Mouse (Mus musculus) forebrain, embryonic 16.5 days (tissue): ENCODE measurements around the gene Cacna1c. TPM values are rescaled to one million over a fixed set of nuclear protein-coding genes. Genes with fewer than 3 reads are reported as not detected.

Experiments used
- ATAC-seq: fragments of 200-750 bp; cut with Nextera tagmentation; 2 replicates; pipeline ENCODE4 v1.8.0; 2017; ENCODE audit warnings: mild to moderate bottlenecking, moderate library complexity
- H3K27ac ChIP-seq: fragments of 300-500 bp; sonication (generic); 2 replicates; pipeline ENCODE4 v1.5.1; 2014; ENCODE audit warnings: low read length, control low read depth
- H3K27me3 ChIP-seq: fragments of 300-500 bp; sonication (generic); replicated peaks from 2 replicates; pipeline ENCODE4 v1.6.1; 2014; ENCODE audit warnings: low read length; ENCODE audit not compliant: control insufficient read depth, insufficient read depth
- H3K36me3 ChIP-seq: fragments of 300-500 bp; sonication (generic); 2 replicates; pipeline ENCODE4 v1.6.1; 2014; ENCODE audit not compliant: control insufficient read depth, insufficient read depth
- H3K4me1 ChIP-seq: fragments of 300-500 bp; sonication (generic); replicated peaks from 2 replicates; pipeline ENCODE4 v1.6.1; 2014; ENCODE audit warnings: low read length; ENCODE audit not compliant: control insufficient read depth, insufficient read depth
- H3K4me2 ChIP-seq: fragments of 300-500 bp; sonication (generic); 2 replicates; pipeline ENCODE4 v1.6.1; 2014; ENCODE audit warnings: mild to moderate bottlenecking, low read length, control low read depth
- H3K4me3 ChIP-seq: fragments of 300-500 bp; sonication (generic); replicated peaks from 2 replicates; pipeline ENCODE4 v1.5.1; 2014; ENCODE audit warnings: mild to moderate bottlenecking, low read length, control low read depth
- H3K9ac ChIP-seq: fragments of 300-500 bp; sonication (generic); replicated peaks from 2 replicates; pipeline ENCODE4 v1.6.1; 2014; ENCODE audit warnings: low read depth, low read length, control low read depth
- H3K9me3 ChIP-seq: fragments of 300-500 bp; sonication (generic); 2 replicates; pipeline ENCODE4 v1.6.1; 2016; ENCODE audit warnings: low read length; ENCODE audit not compliant: control insufficient read depth
- WGBS: fragments of 180-500 bp; shearing (Covaris S2); extraction: QIAGEN DNeasy Blood & Tissue Kit; methylation state at CpG from one replicate; pipeline ENCODE4 v1.1.7; 2014; 5-methylcytosine and 5-hydroxymethylcytosine counted together
- polyA plus RNA-seq: library from polyadenylated mRNA; unstranded; fragments of >200 nt; fragmentation: Nextera tagmentation; extraction: Ambion mirVana; gene quantifications from 2 replicates; pipeline ENCODE4 v1.2.1, GENCODE M21; 2015

Gene Cacna1c
- polyA plus RNA-seq, 1 experiment from 2014 or later: 9.8 TPM

DNA sequence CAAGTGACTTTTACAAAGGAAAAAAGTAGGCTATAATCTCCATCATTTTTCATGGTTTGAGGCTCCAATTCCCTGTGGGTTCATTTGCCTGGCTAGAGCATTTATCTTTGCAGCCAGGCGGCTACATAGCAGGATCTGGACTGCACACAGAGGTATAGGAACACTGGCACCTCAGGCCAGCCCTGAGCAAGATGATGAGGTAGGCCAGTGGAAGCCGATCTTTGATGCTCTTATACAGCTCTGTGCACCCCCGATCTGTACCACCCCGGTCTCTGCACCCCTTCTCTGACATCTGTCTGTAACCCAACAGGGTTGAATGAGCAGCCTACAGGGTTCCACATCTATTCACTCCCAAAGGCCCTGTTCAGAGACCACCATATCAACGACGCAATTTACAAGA is 168.3 kb downstream of the Cacna1c start:
- Histone ChIP-seq H3K9me3 (no peaks in the 10 kb centered on the region), H3K36me3 (no peaks in the 10 kb centered on the region), H3K27me3 (no peaks in the 10 kb centered on the region), H3K4me2 (no peak overlapping the region), H3K9ac (no peak overlapping the region), H3K4me3 (no peak overlapping the region), H3K27ac (no peak overlapping the region), H3K4me1 (no peaks in the 10 kb centered on the region)
- WGBS: 74% methylated on average over 6 of the region's 6 CpGs
- no peak for ATAC-seq

DNA sequence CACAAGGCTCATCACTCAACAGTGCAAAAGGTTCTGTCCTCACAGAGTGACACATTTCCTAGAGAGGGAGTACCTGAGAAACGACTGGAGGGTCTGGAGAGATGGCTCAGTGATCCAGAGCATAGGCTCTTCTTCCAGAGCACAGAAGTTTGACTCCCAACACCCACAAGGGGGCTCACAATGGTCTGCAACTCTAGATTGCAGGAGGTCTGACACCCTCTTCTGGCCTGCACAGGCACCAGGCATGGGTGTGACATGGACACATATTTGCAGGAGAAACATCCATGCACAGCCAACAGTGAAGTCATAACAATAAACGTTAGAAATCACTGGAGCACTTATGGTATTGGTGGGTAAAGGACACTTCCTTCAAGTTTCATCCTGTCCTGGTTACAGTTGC is 173.4 kb downstream of the Cacna1c start:
- ATAC-seq: no peak
- 70% methylated on average over 2 of the region's 2 CpGs for WGBS
- H3K4me2 ChIP-seq: no peak overlapping the region

DNA sequence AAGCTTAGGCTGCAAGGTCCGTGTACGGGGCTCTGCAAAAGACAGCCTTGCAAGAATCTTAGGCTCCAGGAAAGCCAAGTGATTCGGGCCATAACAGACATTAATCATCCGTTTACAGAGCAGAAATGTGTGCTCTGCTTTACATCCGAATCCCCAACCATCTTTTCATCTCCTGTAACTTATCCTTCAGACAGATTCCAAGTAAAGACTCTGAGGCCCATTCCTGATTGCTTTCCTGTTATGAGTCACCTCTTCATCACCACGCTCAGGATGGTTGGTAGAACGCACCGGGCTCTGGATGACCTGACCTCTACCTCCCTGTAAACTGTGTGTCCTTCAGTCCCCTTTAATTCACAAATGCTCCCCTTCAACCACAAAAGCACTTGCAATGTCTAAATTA is 175.0 kb downstream of the Cacna1c start:
- no peaks in the 10 kb centered on the region for H3K27me3 ChIP-seq
- no peak overlapping the region for H3K9ac ChIP-seq
- WGBS: 87% methylated on average over 8 of the region's 8 CpGs
- H3K9me3 ChIP-seq: no peaks in the 10 kb centered on the region
- H3K4me3 ChIP-seq: no peak overlapping the region
- H3K36me3 ChIP-seq: no peaks in the 10 kb centered on the region
- H3K4me1 ChIP-seq: no peaks in the 10 kb centered on the region
- no peak overlapping the region for H3K4me2 ChIP-seq
- H3K27ac ChIP-seq: no peak overlapping the region
- no peak for ATAC-seq

More for the DNA sequence above, 173.4 kb downstream of the Cacna1c start:
- Histone ChIP-seq H3K27ac (no peak overlapping the region), H3K4me3 (no peak overlapping the region), H3K4me1 (no peaks in the 10 kb centered on the region), H3K27me3 (no peaks in the 10 kb centered on the region), H3K9ac (no peak overlapping the region), H3K9me3 (no peaks in the 10 kb centered on the region), H3K36me3 (no peaks in the 10 kb centered on the region)

DNA sequence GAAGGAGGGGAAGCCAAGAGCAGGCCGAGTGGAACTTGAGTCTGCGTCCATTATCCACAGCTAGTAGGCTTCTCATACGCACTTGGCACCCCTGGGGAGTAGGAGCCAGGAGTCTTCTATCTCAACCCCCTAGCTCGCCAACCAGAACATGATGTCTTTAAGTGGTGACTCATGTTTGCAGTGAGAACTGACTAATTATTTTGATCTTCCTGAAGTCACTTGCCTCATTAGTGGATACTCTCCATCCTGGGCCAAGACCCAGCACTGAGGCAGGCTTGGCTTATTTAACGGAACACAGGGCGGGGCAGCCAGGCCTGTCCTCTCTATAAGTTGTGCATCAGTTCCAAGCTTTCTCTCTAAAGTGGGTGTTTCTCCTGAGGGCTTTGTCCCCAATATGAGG is 177.3 kb downstream of the Cacna1c start:
- Histone ChIP-seq H3K9me3 (no peaks in the 10 kb centered on the region), H3K4me1 (no peaks in the 10 kb centered on the region), H3K27me3 (no peaks in the 10 kb centered on the region), H3K4me3 (no peak overlapping the region), H3K36me3 (no peaks in the 10 kb centered on the region), H3K27ac (no peak overlapping the region), H3K4me2 (no peak overlapping the region), H3K9ac (no peak overlapping the region)
- 83% methylated on average over 6 of the region's 6 CpGs for WGBS
- ATAC-seq: no peak

DNA sequence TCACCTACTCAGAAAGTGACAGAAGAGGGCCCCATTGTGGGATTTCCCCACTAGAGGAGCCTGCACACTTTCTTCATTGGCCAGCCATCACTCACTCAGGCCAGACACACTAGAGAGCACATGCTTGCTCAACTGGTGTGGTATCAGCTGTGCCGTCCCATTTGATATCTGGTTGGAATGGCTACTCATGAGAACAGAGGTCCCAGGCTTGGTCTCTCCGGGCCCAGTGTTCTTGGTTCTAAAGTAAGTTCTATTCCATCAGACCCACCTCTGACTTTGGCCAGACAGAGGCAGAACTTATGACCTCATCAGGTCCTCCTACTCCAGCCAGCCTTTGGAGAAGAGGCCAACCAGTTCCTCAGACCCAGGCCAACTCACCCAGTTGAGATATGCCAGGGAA is 178.0 kb downstream of the Cacna1c start:
- ATAC-seq: no peak
- Histone ChIP-seq H3K9me3 (no peaks in the 10 kb centered on the region), H3K27me3 (no peaks in the 10 kb centered on the region), H3K4me1 (no peaks in the 10 kb centered on the region), H3K9ac (no peak overlapping the region), H3K27ac (no peak overlapping the region), H3K36me3 (no peaks in the 10 kb centered on the region), H3K4me2 (no peak overlapping the region), H3K4me3 (no peak overlapping the region)
- WGBS: 90% methylated on average over 2 of the region's 2 CpGs

DNA sequence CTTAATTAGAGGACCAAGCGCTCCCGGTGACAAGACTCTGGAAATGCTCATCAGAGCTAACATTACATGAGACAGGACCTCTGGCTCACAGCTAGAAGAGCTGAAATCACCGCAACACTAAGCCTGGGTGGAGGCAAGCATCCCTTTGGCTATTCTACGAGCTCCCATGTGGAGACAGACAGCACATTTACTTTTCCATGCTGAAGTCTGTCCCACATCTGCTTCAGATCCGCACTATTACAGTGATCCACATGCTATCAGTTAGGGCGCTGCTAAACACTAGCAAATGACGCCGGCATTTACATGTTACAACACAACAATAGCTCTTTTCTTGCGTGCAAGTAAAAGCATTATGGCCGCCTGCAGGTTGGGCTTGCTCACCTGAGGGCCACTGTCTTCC is 178.7 kb downstream of the Cacna1c start:
- H3K27me3 ChIP-seq: no peaks in the 10 kb centered on the region
- no peak overlapping the region for H3K9ac ChIP-seq
- no peaks in the 10 kb centered on the region for H3K4me1 ChIP-seq
- no peak overlapping the region for H3K4me2 ChIP-seq
- H3K9me3 ChIP-seq: no peaks in the 10 kb centered on the region
- no peak for ATAC-seq
- H3K36me3 ChIP-seq: no peaks in the 10 kb centered on the region
- H3K27ac ChIP-seq: no peak overlapping the region
- H3K4me3 ChIP-seq: no peak overlapping the region
- WGBS: 85% methylated on average over 10 of the region's 10 CpGs

DNA sequence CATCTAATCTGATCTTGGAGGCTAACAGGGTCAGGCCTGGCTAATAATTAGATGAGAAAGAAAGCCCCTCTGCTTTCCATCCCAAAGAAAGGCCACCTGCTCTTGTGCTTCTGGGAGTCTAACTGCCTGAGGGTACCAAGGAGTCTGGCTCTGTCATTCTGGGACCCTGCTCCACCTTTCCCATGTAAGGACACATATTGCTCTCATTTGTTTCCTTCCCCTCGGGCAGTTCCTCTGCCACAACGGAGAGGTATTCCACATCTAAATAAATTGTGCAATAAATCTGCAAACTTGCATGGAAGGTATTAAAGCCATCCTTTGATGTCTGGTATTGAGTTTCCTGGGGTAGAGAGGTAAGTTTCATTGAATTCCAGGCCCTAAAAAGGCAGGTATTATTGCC is 180.9 kb downstream of the Cacna1c start:
- no peak for ATAC-seq
- 0 out of 2 replicates have a peak, but pooled peaks cover 3% of the 10 kb centered on the region for H3K9me3 ChIP-seq
- no peaks in the 10 kb centered on the region for H3K36me3 ChIP-seq
- H3K27me3 ChIP-seq: no peaks in the 10 kb centered on the region
- WGBS: 75% methylated on average over 2 of the region's 2 CpGs
- no peaks in the 10 kb centered on the region for H3K4me1 ChIP-seq
- H3K4me3 ChIP-seq: no peak overlapping the region
- no peak overlapping the region for H3K4me2 ChIP-seq
- H3K9ac ChIP-seq: no peak overlapping the region
- H3K27ac ChIP-seq: no peak overlapping the region

DNA sequence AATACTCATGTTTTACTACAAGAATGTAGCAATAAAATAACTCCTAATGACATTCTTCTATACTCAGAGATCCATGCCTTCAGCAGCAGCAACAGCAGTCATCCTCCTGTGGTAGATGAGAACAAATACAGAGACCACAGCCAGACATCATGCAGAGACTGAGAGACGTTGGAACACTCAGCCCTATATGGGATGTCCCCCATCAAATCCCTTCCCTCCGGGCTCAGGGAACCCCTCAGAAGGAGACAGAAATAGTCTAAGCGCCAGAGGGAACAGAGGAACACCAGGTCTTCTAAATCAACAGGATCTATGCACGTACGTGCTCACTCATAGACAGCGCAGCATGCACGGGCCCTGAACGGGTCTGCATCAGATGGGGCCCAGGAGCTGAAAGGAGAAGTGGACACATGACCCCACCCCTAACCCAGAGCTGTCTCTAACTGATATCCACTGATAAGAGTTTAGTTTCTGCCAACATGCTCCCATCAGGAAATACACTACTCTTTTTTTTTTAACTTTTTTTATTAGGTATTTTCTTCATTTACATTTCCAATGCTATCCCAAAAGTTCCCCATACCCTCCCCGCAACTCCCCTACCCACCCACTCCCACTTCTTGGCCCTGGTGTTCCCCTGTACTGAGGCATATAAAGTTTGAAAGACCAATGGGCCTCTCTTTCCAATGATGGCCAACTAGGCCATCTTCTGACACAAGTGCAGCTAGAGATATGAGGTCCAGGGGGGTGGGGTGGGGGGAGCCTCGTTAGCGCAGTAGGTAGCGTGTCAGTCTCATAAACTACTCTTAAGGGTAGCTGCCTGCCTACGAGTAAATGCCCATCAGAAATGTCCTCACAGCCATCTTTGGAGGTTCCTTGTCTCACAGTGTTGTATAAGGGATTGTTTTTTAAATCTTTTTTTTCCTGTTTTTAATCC is 182.8 kb downstream of the Cacna1c start:
- 91% methylated on average over 13 of the region's 13 CpGs for WGBS

DNA sequence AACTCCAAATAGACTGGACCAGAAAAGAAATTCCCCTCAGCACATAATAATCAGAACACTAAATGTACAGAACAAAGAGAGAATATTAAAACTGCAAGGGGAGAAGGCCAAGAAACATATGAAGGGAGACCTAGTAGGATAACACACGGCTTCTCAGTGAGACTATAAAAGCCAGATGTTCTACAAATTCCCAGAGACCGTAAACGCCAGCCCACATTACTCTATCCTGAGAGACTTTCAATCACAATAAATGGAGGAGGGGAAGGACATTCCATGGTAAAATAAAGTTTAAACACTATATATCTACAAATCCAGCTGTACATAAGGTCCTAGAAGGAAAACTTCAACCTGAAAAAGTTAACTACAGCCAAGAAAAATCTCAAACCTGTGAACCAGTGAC is 185.3 kb downstream of the Cacna1c start:
- H3K9me3 ChIP-seq: 0 out of 2 replicates have a peak, but pooled peaks cover 3% of the 10 kb centered on the region
- 89% methylated on average over 3 of the region's 3 CpGs for WGBS
- H3K36me3 ChIP-seq: no peaks in the 10 kb centered on the region
- H3K9ac ChIP-seq: no peak overlapping the region
- no peak for ATAC-seq
- H3K4me3 ChIP-seq: no peak overlapping the region
- H3K27ac ChIP-seq: no peak overlapping the region
- no peaks in the 10 kb centered on the region for H3K4me1 ChIP-seq
- H3K4me2 ChIP-seq: no peak overlapping the region
- H3K27me3 ChIP-seq: no peaks in the 10 kb centered on the region

More for the DNA sequence above, 182.8 kb downstream of the Cacna1c start:
- Histone ChIP-seq H3K4me2 (no peak overlapping the region), H3K9ac (no peak overlapping the region), H3K27me3 (no peaks in the 10 kb centered on the region), H3K27ac (no peak overlapping the region), H3K36me3 (no peaks in the 10 kb centered on the region), H3K9me3 (0 out of 2 replicates have a peak, but pooled peaks cover 3% of the 10 kb centered on the region), H3K4me3 (no peak overlapping the region), H3K4me1 (no peaks in the 10 kb centered on the region)
- no peak for ATAC-seq
